Mouse (Mus musculus) myocyte (in vitro differentiated cells): Measurements from ENCODE around the gene Smyd3. TPM values are rescaled to one million over a fixed set of nuclear protein-coding genes. Genes with fewer than 3 reads are reported as not detected.

Experiments
- H3K27me3 ChIP-seq: one replicate; pipeline ENCODE4 v1.6.1; 2011; ENCODE audit not compliant: control insufficient read depth, insufficient read depth, insufficient read length
- H3K36me3 ChIP-seq: one replicate; pipeline ENCODE4 v1.6.1; 2011; ENCODE audit not compliant: control insufficient read depth, insufficient read depth
- H3K4me2 ChIP-seq: one replicate; pipeline ENCODE4 v1.6.1; 2011; ENCODE audit warnings: low read depth, control low read depth
- H3K4me3 ChIP-seq: one replicate; pipeline ENCODE4 v1.5.1; 2011; ENCODE audit warnings: mild to moderate bottlenecking, control low read depth, moderate library complexity
- H3K79me2 ChIP-seq: one replicate; pipeline ENCODE4 v1.6.1; 2011; ENCODE audit not compliant: control insufficient read depth, insufficient read depth
- H3ac ChIP-seq: one replicate; pipeline ENCODE4 v1.6.1; 2011; ENCODE audit not compliant: control insufficient read depth, insufficient read length
- CEBPB ChIP-seq: IDR thresholded peaks from 2 replicates; pipeline ENCODE4 v1.6.1; 2011; ENCODE audit warnings: mild to moderate bottlenecking, moderate library complexity; ENCODE audit not compliant: poor library complexity, insufficient read depth, severe bottlenecking
- E2F4 ChIP-seq: IDR thresholded peaks from one replicate; pipeline ENCODE4 v1.6.1; 2011; ENCODE audit warnings: mild to moderate bottlenecking, control low read depth, moderate library complexity; ENCODE audit not compliant: insufficient read depth
- MAX ChIP-seq: IDR thresholded peaks from one replicate; pipeline ENCODE4 v1.6.1; 2011; ENCODE audit warnings: low read depth, mild to moderate bottlenecking, control low read depth
- MYOD1 ChIP-seq, 3 experiments: IDR thresholded peaks; one replicate each; pipeline ENCODE4 v1.6.1; 2011; ENCODE audit warnings: control low read depth in 2 of 3, low read depth in 2 of 3, mild to moderate bottlenecking in 2 of 3, moderate library complexity in 1 of 3; ENCODE audit not compliant: insufficient read length in 2 of 3, control insufficient read depth in 1 of 3
- MYOG ChIP-seq, 3 experiments: IDR thresholded peaks; one replicate each; pipeline ENCODE4 v1.6.1; 2011; ENCODE audit warnings: control low read depth in 2 of 3, low read depth in 2 of 3, mild to moderate bottlenecking in 2 of 3; ENCODE audit not compliant: insufficient read length in 2 of 3, control insufficient read depth in 1 of 3, insufficient read depth in 1 of 3
- POLR2A ChIP-seq: IDR thresholded peaks from one replicate; pipeline ENCODE4 v1.6.1; 2011; ENCODE audit warnings: low read depth, mild to moderate bottlenecking, control low read depth, moderate library complexity; ENCODE audit not compliant: insufficient read length
- POLR2AphosphoS2 ChIP-seq: IDR thresholded peaks from one replicate; pipeline ENCODE4 v1.6.1; 2011; ENCODE audit warnings: low read depth, control low read depth; ENCODE audit not compliant: insufficient read length
- REST ChIP-seq: IDR thresholded peaks from one replicate; pipeline ENCODE4 v1.6.1; 2011; ENCODE audit warnings: mild to moderate bottlenecking, control low read depth, moderate library complexity; ENCODE audit not compliant: insufficient read depth, insufficient read length
- SRF ChIP-seq: IDR thresholded peaks from one replicate; pipeline ENCODE4 v1.6.1; 2011; ENCODE audit warnings: low read depth; ENCODE audit not compliant: control insufficient read depth, insufficient read length
- TCF12 ChIP-seq: IDR thresholded peaks from one replicate; pipeline ENCODE4 v1.6.1; 2011; ENCODE audit warnings: mild to moderate bottlenecking, control low read depth; ENCODE audit not compliant: poor library complexity, insufficient read depth, severe bottlenecking
- TCF3 ChIP-seq: IDR thresholded peaks from one replicate; pipeline ENCODE4 v1.6.1; 2011; ENCODE audit warnings: low read depth, control low read depth; ENCODE audit not compliant: insufficient read length
- USF1 ChIP-seq: IDR thresholded peaks from one replicate; pipeline ENCODE4 v1.6.1; 2011; ENCODE audit warnings: low read depth, mild to moderate bottlenecking, control low read depth, moderate library complexity
- polyA plus RNA-seq: library from polyadenylated mRNA; unstranded; fragments of >200 nt; fragmentation: generic; extraction: Trizol; gene quantifications from one replicate; pipeline ENCODE4 v1.2.1, GENCODE M21; 2012; ENCODE audit warnings: missing spikeins

The Smyd3 gene
- polyA plus RNA-seq, 1 experiment = 22.7 TPM

GRCm38 (mm10) chr1:179212295-179212694 lies 305.5 kb downstream of the Smyd3 start:
- no peaks in the 10 kb centered on the region for H3K36me3 ChIP-seq
- H3K79me2 ChIP-seq = no peaks in the 10 kb centered on the region
- no peak overlapping the region for H3K4me3 ChIP-seq
- TF ChIP-seq TCF12 = no peak
- no peak for TF ChIP-seq E2F4
- no peak for TF ChIP-seq TCF3
- TF ChIP-seq MYOG (IDR thresholded peaks at IDR 0.05; ENCODE audit: control insufficient read depth in 1 of 3, insufficient read depth in 1 of 3, insufficient read length in 2 of 3, low read depth in 2 of 3) = no peak
- TF ChIP-seq POLR2AphosphoS2 = no peak
- no peak for TF ChIP-seq USF1
- TF ChIP-seq MYOD1 (IDR thresholded peaks at IDR 0.05; ENCODE audit: control insufficient read depth in 1 of 3, insufficient read length in 2 of 3, low read depth in 2 of 3) = no peak
- no peak overlapping the region for H3K4me2 ChIP-seq
- no peaks in the 10 kb centered on the region for H3K27me3 ChIP-seq
- no peak overlapping the region for H3ac ChIP-seq

GRCm38 (mm10) chr1:179211313-179211712 lies 306.5 kb downstream of the Smyd3 start:
- Histone ChIP-seq H3K4me3 (no peak overlapping the region), H3K79me2 (no peaks in the 10 kb centered on the region), H3K27me3 (no peaks in the 10 kb centered on the region), H3K4me2 (no peak overlapping the region), H3K36me3 (no peaks in the 10 kb centered on the region), H3ac (no peak overlapping the region)
- TF ChIP-seq MYOD1 (IDR thresholded peaks at IDR 0.05; ENCODE audit: control insufficient read depth in 1 of 3, insufficient read length in 2 of 3, low read depth in 2 of 3) (no peak), POLR2A (no peak), MAX (no peak), REST (no peak), TCF3 (no peak), TCF12 (no peak), USF1 (no peak), POLR2AphosphoS2 (no peak), MYOG (IDR thresholded peaks at IDR 0.05; ENCODE audit: control insufficient read depth in 1 of 3, insufficient read depth in 1 of 3, insufficient read length in 2 of 3, low read depth in 2 of 3) (no peak), CEBPB (no peak), SRF (no peak), E2F4 (no peak)

DNA sequence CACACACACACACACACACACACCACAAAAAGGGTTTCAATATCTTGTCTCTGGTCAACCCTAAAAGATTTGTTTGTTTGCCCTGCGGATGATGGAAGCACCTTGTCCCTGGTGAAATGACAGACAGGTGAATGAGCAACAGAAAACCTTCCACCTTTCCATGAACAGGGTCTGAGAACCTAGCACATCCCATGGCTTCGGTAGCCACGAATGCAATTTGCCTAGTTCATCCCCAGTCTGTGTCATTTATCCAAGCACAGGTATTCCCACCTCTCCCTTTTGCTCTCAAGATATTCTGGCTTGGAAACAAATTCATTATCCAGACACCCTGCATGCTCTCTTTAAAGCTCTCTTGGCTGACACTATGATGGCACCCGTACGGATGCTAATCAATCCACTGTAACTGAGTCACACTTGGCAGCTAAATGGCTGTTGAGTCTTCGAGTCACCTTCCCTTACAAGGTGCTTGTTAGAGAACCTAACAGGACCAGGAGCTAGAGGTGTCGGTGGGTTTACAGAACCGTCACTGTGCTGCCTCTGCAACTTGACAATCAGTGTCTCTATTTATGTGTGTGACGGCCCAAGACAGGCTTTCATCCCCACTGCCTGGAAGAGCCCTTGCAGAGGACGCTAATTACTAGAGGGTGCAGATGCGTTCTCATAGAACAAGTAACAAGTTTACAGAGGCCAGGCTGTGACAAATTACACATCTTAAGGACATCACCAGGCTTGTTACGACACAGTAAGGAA lies 309.8 kb downstream of the Smyd3 start:
- no peak overlapping the region for H3K4me2 ChIP-seq
- no peak overlapping the region for H3K4me3 ChIP-seq
- TF ChIP-seq CEBPB (no peak), POLR2A (no peak), MYOG (IDR thresholded peaks at IDR 0.05; ENCODE audit: control insufficient read depth in 1 of 3, insufficient read depth in 1 of 3, insufficient read length in 2 of 3, low read depth in 2 of 3) (no peak), TCF3 (no peak), POLR2AphosphoS2 (no peak), MAX (no peak), MYOD1 (IDR thresholded peaks at IDR 0.05; ENCODE audit: control insufficient read depth in 1 of 3, insufficient read length in 2 of 3, low read depth in 2 of 3) (no peak), E2F4 (no peak), SRF (no peak), REST (no peak), TCF12 (no peak), USF1 (no peak)
- no peaks in the 10 kb centered on the region for H3K79me2 ChIP-seq
- H3K27me3 ChIP-seq = no peaks in the 10 kb centered on the region
- no peak overlapping the region for H3ac ChIP-seq
- H3K36me3 ChIP-seq = no peaks in the 10 kb centered on the region

DNA sequence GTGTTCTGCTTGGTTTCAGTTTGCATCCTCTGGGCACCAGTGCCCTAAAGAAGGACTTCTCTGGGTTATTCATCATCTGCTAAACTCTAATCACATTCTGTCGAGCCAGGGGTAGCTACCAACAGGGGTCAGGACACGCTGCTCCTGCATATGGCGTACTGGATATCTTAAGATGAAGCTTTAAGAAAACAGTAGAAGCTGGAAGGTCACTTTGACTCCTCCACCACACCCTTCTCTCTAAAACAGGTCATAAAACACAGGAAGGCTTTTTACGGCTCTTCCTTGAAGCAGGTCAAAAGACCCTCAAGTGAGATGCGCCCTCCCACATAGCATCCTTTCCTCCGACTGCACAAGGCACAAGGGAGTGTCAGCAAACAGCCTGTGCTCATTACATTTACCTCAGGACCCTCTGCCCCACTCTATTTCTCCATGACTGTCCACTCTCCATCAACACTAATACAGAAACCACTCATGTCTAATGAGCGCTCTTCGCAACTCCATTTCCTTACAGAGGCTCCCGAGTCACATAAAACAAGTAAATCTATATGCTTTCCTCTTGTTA lies 310.6 kb downstream of the Smyd3 start:
- no peaks in the 10 kb centered on the region for H3K36me3 ChIP-seq
- H3ac ChIP-seq = no peak overlapping the region
- H3K4me2 ChIP-seq = no peak overlapping the region
- TF ChIP-seq MAX = no peak
- TF ChIP-seq REST = no peak
- TF ChIP-seq MYOD1 (IDR thresholded peaks at IDR 0.05; ENCODE audit: control insufficient read depth in 1 of 3, insufficient read length in 2 of 3, low read depth in 2 of 3) = no peak
- no peak for TF ChIP-seq SRF
- TF ChIP-seq CEBPB = no peak
- H3K79me2 ChIP-seq = no peaks in the 10 kb centered on the region
- no peaks in the 10 kb centered on the region for H3K27me3 ChIP-seq
- H3K4me3 ChIP-seq = no peak overlapping the region

- TF ChIP-seq REST (no peak), SRF (no peak), MYOG (IDR thresholded peaks at IDR 0.05; ENCODE audit: control insufficient read depth in 1 of 3, insufficient read depth in 1 of 3, insufficient read length in 2 of 3, low read depth in 2 of 3) (no peak), MAX (no peak), TCF3 (no peak), POLR2A (no peak), USF1 (no peak), CEBPB (no peak), TCF12 (no peak), E2F4 (no peak), POLR2AphosphoS2 (no peak), MYOD1 (IDR thresholded peaks at IDR 0.05; ENCODE audit: control insufficient read depth in 1 of 3, insufficient read length in 2 of 3, low read depth in 2 of 3) (no peak)
- H3K4me2 ChIP-seq = peak overlapping the region; percentile 63
- no peaks in the 10 kb centered on the region for H3K79me2 ChIP-seq
- no peak overlapping the region for H3ac ChIP-seq
- H3K4me3 ChIP-seq = no peak overlapping the region
- H3K27me3 ChIP-seq = no peaks in the 10 kb centered on the region
- H3K36me3 ChIP-seq = no peaks in the 10 kb centered on the region
These were observed 319.2 kb downstream of the Smyd3 start for GRCm38 (mm10) chr1:179198517-179199200.
